Mouse (Mus musculus) layer of hippocampus, adult 9-10 months (tissue): ENCODE results near the gene Upp1.
"Not testable (repeated sequence)": the region's sequence is repeated elsewhere in the genome, so short reads cannot be mapped to it uniquely, and the experiment has no call there.

ENCODE experiments used
- DNase-seq: peaks from one replicate; pipeline ENCODE4 v3.0.0; 2022; ENCODE audit warnings: low spot score

The Upp1 gene

GRCm38 (mm10) chr11:9118050-9118420, at the start of gene Upp1:
Gene Upp1, plus strand, starts transcription at chr11:9118103.
- no peak for DNase-seq

- DNase-seq = no peak
Measured at GRCm38 (mm10) chr11:9076444-9076843, 41.5 kb upstream of the Upp1 start.

- no peak for DNase-seq
Measured at GRCm38 (mm10) chr11:9113189-9113588, 4.7 kb upstream of the Upp1 start.

DNA sequence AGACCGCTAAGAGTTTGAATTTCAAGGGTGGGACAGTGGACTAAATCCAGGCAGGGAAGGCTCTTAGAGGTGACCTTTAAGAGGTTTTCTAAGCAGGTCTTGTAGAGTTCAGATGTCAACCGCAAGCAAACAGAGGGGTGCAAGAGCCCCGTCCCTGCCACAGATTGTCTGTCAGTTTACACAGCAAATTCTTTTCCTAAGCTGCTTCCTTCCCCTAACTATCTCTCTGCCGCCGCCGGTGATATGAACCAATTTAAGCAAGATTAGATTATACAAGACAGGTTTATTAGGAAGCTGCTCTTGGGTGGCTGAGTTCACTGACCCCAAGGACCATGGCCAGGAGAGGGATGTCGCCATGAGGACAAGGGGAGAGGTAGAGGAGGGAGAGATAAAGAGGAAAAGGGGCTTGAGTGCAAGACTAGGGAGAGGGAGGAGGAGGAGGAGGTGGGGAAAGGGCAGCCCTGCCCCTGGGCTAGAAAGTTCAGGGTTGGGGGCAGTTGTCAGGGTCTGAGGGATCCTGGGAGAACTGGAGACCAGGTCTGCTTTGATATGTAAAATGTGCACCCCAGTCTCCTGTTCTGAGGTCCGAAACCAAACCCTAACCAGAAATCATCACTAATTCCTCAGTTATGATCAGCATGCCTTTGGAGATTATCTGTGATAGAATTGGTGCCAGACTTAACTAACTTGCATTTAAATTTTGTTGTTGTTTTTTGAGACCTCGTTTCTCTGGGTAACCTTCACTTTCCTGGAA, 2.4 kb upstream of the Upp1 start:
- no peak for DNase-seq

- DNase-seq = no peak
Measured at GRCm38 (mm10) chr11:9116121-9116520, 1.8 kb upstream of the Upp1 start.

DNA sequence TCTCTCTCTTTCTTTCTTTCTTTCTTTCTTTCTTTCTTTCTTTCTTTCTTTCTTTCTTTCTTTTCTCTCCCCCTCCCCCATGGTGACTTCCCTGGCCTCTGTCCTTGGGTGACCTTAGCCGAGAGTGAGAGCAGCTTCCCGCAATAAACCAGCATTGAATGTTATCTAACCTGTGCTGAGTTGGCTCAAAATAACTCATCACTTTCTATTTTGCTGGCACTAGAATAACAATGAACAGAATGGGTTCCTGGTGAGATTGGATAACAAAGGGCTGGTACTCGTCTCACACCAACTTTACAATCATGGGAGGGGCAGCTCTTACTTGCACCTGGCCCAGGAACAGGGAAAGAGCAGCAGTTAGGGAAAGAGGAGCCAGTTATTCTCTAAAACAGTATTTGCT, 987 bp upstream of the Upp1 start:
- DNase-seq = no peak

GRCm38 (mm10) chr11:9117358-9118049, 399 bp upstream of the Upp1 start:
- DNase-seq = no peak

- DNase-seq = no peak
Measured at GRCm38 (mm10) chr11:9118421-9119121, 668 bp downstream of the Upp1 start.

GRCm38 (mm10) chr11:9119231-9120020, 1.5 kb downstream of the Upp1 start:
- DNase-seq = no peak

DNA sequence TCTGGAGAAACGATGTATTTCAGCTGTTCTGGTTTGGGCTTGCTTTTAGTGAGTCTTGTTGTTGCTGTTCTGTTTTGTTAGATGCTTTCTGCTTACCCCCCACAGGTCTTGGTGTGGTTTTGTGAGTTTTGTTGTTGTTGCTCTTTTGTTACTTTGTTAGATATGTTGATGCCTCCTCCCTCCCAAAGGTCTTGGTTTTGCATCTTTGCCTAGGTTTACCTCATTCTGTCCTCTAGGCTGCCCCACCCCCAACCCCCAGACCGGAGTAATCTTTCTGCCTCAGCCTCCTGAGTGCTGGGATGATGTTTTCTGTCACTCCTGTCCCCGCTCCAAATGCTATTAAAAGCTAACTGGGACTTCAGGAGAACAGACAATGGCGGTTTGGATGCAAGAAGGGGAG, 4.4 kb downstream of the Upp1 start:
- DNase-seq = no peak

GRCm38 (mm10) chr11:9126373-9127107, 8.6 kb downstream of the Upp1 start:
- no peak for DNase-seq

- peak; percentile 55 for DNase-seq
Measured at GRCm38 (mm10) chr11:9128110-9128509, 10.2 kb downstream of the Upp1 start.

DNA sequence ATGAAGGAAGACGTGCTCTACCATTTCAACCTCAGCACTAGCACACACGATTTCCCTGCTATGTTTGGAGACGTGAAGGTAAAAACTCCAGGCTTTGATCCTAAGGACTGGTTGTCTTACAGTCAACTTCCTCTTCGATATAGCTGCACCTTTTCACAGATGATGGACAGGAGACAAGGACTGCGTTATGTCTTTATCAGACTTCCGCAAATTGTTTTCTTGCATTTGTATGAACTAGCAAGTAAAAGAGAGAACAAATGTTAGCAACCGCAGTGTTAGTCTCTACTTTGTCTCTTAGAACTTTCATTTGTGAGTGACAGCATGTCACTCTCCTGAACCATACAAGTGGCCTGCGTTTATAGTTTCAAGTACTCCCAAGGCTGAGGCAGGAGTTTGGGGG, 11.6 kb downstream of the Upp1 start:
- DNase-seq = no peak

DNA sequence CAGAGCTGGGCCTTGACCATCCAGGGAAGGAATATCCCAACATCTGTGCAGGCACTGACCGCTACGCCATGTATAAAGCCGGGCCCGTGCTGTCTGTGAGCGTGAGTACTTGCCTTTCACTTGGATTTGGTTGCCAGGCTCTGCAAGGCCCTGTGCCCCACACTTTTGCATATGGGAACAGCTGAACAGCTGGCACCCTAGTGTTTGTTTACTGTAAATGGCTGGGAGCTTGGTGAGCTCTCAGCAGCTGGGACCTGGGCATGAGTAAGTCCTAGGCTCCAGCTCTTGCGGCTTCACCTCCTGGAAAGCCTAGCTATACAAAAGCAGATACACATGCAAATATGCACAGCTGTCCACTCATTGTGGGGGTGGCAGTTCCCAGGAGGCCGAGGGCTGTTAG, 13.8 kb downstream of the Upp1 start:
- DNase-seq = no peak

- no peak for DNase-seq
Measured at GRCm38 (mm10) chr11:9135589-9136246, 17.8 kb downstream of the Upp1 start.

DNA sequence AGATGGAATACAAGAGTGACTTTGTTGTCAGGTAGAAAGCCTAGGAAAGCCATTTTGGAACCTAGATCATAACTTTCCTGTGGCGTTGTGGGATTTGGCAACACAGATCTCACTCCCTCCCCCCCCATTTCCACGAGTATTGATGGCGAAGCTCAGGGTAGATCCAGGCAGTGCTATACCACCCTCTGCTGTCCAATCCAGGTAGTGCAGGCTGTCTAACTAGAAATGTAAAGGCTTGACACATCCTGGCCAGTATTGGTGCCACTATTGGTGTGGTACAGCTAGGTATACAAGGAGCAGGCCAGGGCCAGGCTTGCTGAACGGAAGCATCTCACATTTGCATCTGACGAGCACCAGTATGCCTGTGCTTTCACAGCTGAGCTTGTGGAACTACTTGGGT, 18.6 kb downstream of the Upp1 start:
- peak; percentile 90 for DNase-seq

- DNase-seq = no peak
Measured at GRCm38 (mm10) chr11:9145113-9145512, 27.2 kb downstream of the Upp1 start.

GRCm38 (mm10) chr11:9146115-9146514, 28.2 kb downstream of the Upp1 start:
- DNase-seq = no peak

DNA sequence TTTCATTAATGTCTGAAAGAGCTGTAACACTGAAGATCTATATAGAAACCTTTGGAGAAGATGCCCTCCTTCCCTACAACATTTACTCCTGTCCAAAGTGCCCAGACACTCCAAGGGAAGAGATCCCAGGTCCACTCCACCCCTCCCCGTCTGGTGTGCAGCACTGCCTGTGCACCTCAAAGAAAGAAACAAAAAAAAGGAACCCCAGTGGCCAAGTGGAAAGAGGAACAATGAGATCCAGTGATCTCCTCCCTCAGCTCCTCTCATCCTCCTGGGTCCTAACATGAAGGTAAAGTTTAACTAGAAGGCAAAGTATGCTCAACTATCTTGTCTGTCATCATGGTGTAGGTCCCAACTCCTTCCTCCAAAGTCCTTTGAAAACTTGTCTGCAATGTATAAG, 28.8 kb downstream of the Upp1 start:
- DNase-seq = no peak

DNA sequence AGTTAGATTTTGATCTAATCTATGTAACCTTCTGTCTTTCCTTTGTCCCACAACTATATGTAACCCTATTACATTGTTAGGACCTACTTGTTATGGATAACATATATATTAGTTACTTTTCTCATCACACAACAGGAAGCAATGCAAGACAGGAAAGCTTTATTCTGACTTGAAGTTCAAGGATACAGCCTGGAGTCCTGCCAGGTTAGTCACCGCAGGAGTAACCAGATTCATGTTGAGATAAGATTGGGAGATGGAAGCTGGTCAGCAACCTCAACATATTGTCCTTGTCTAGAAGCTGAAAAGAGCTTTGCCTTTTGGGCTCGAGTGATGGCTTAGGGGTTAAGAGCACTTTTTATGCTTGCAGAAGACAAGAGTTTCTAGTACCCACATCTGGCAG, 30.3 kb downstream of the Upp1 start:
- no peak for DNase-seq

DNA sequence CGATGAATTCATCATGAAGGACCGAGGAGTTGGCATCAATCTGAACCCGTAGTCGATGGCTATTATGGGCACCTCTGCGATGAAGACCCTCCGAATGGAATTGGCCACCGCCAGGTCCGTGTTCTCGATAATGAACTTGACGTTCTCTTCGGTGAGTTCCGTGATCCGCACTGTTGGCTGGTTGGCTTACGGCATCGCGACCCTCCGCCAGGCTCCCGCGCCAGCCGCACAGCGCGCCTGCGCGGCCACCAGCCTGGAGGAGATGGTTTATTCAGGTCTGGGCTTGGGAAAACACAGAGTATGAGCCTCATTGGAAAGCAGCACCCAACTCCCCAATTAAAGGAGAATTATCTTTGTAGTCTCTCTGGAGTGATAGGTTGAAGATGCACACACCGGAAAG, 32.5 kb downstream of the Upp1 start:
- DNase-seq = not testable (repeated sequence)
